Mouse (Mus musculus) intestine, postnatal 0 days (tissue): ENCODE data around the gene Lmcd1. TPM values are rescaled to one million over a fixed set of nuclear protein-coding genes. Genes with fewer than 3 reads are reported as not detected.
A peak's percentile ranks its signal among the peaks of the same experiment; 100 is the strongest.

Experiments used
- ATAC-seq: fragments of 200-750 bp; cut with Nextera tagmentation; 2 replicates; pipeline ENCODE4 v1.8.0; 2017; ENCODE audit warnings: mild to moderate bottlenecking, moderate TSS enrichment, moderate library complexity
- H3K27ac ChIP-seq: fragments of 300-500 bp; sonication (generic); 2 replicates; pipeline ENCODE4 v1.5.1; 2014; ENCODE audit warnings: mild to moderate bottlenecking, low read depth, low read length, moderate library complexity
- H3K27me3 ChIP-seq: fragments of 300-500 bp; sonication (generic); replicated peaks from 2 replicates; pipeline ENCODE4 v1.6.1; 2014; ENCODE audit warnings: low read length, mixed read lengths; ENCODE audit not compliant: control insufficient read depth, insufficient read depth
- H3K36me3 ChIP-seq: fragments of 300-500 bp; sonication (generic); 2 replicates; pipeline ENCODE4 v1.6.1; 2014; ENCODE audit warnings: mild to moderate bottlenecking, moderate library complexity; ENCODE audit not compliant: control insufficient read depth, insufficient read depth
- H3K4me1 ChIP-seq: fragments of 300-500 bp; sonication (generic); replicated peaks from 2 replicates; pipeline ENCODE4 v1.6.1; 2014; ENCODE audit warnings: antibody characterized with exemption, low read length, mixed read lengths; ENCODE audit not compliant: control insufficient read depth, insufficient read depth
- H3K4me2 ChIP-seq: fragments of 300-500 bp; sonication (generic); replicated peaks from 2 replicates; pipeline ENCODE4 v1.6.1; 2014; ENCODE audit warnings: low read depth, mild to moderate bottlenecking, moderate library complexity
- H3K4me3 ChIP-seq: fragments of 300-500 bp; sonication (generic); 2 replicates; pipeline ENCODE4 v1.5.1; 2014; ENCODE audit warnings: low read depth, low read length
- H3K9ac ChIP-seq: fragments of 300-500 bp; sonication (generic); 2 replicates; pipeline ENCODE4 v1.6.1; 2014; ENCODE audit warnings: mild to moderate bottlenecking, low read depth, low read length
- H3K9me3 ChIP-seq: fragments of 300-500 bp; sonication (generic); 2 replicates; pipeline ENCODE4 v1.6.1; 2016; ENCODE audit warnings: mixed run types; ENCODE audit not compliant: control insufficient read depth
- CTCF ChIP-seq: sonication (generic); IDR thresholded peaks from 2 replicates; pipeline ENCODE4 v1.5.1; 2016; ENCODE audit warnings: low read depth, mild to moderate bottlenecking, control low read depth, antibody characterized with exemption, moderate library complexity
- WGBS: fragments of 180-500 bp; shearing (Covaris S2); extraction: QIAGEN DNeasy Blood & Tissue Kit; methylation state at CpG from one replicate; pipeline ENCODE4 v1.1.7; 2014; 5-methylcytosine and 5-hydroxymethylcytosine counted together
- polyA plus RNA-seq: library from polyadenylated mRNA; unstranded; fragments of >200 nt; fragmentation: Nextera tagmentation; extraction: Ambion mirVana; gene quantifications from 2 replicates; pipeline ENCODE4 v1.2.1, GENCODE M21; 2015

Lmcd1 gene
- polyA plus RNA-seq, 1 experiment from 2014 or later = 8.0 TPM

DNA sequence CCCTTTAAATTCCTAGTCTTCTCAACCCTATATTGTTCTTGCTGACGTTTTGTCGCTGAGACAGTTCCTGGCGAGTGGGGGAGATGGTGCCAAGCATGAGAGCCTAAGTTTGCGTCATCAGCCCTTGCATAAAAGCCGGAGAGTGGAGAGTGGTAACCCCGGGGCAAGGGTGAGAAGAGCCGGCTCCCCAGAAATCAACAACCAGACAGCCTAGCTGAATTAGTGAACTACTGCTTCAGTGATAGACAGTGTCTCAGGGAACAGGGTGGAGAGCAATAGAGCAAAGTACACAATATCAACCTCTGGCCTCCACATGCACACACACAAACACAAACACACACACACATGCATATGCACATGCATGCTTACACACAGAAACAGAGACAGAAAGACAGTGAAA is 26.6 kb downstream of the Lmcd1 start:
- Histone ChIP-seq H3K4me2 (no peak overlapping the region), H3K4me3 (no peak overlapping the region), H3K27me3 (no peaks in the 10 kb centered on the region), H3K4me1 (0 out of 2 replicates have a peak, but pooled peaks cover 4% of the 10 kb centered on the region), H3K9me3 (no peaks in the 10 kb centered on the region), H3K9ac (no peak overlapping the region), H3K27ac (no peak overlapping the region), H3K36me3 (no peaks in the 10 kb centered on the region)
- no peak for TF ChIP-seq CTCF
- WGBS = 60% methylated on average over 7 of the region's 7 CpGs
- peak; percentile 67; the same call in 1 of the 2 replicates for ATAC-seq

DNA sequence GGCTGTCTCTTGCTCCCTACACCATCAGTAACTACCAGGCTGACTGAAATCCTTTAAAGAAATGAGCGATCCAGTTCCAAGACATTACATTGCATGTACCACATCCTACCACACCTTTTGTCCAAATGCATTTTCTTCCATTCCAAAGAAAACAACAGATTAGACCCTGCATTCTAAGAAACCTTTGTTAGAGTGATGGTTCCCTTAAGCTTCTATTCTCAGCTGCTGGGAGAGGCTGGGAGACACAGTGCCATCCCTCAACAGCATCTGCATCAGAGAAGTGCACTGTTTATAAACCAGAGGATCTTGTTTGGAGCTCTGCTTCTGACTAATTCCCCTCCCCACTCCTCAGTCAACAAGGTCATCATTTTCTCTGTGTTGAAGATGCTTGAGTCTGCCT is 27.1 kb downstream of the Lmcd1 start:
- 96% methylated on average over 1 of the region's 1 CpGs for WGBS
- H3K4me2 ChIP-seq = no peak overlapping the region
- no peaks in the 10 kb centered on the region for H3K36me3 ChIP-seq
- 0 out of 2 replicates have a peak, but pooled peaks cover 4% of the 10 kb centered on the region for H3K4me1 ChIP-seq
- TF ChIP-seq CTCF = no peak
- no peaks in the 10 kb centered on the region for H3K27me3 ChIP-seq
- H3K9ac ChIP-seq = no peak overlapping the region
- no peaks in the 10 kb centered on the region for H3K9me3 ChIP-seq
- no peak overlapping the region for H3K27ac ChIP-seq
- H3K4me3 ChIP-seq = no peak overlapping the region
- no peak for ATAC-seq

DNA sequence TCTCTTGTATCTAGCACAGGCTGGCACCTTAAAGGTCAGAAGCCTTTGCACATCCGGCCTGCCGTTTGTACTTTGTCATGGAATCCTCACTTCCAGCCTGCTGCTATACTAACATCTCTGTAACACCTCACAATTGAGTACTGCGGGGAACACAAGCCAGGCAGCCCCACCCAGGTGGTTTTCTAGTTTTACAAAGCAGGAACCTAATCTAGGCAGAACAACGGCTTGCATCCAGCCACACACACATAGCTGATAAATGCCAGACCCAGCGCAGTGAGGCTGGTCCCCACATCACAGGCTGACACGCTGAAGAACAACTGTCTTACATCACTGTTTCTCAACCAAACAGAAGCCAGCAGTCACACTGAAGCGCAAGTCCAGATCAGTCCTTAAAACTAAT is 28.7 kb downstream of the Lmcd1 start:
- Histone ChIP-seq H3K27me3 (no peaks in the 10 kb centered on the region), H3K9ac (no peak overlapping the region), H3K4me2 (no peak overlapping the region), H3K27ac (no peak overlapping the region), H3K36me3 (no peaks in the 10 kb centered on the region), H3K9me3 (no peaks in the 10 kb centered on the region), H3K4me1 (0 out of 2 replicates have a peak, but pooled peaks cover 4% of the 10 kb centered on the region), H3K4me3 (no peak overlapping the region)
- ATAC-seq = 0 out of 2 replicates have a peak, but pooled peaks have one; percentile 33
- TF ChIP-seq CTCF = no peak
- 60% methylated on average over 7 of the region's 7 CpGs for WGBS

DNA sequence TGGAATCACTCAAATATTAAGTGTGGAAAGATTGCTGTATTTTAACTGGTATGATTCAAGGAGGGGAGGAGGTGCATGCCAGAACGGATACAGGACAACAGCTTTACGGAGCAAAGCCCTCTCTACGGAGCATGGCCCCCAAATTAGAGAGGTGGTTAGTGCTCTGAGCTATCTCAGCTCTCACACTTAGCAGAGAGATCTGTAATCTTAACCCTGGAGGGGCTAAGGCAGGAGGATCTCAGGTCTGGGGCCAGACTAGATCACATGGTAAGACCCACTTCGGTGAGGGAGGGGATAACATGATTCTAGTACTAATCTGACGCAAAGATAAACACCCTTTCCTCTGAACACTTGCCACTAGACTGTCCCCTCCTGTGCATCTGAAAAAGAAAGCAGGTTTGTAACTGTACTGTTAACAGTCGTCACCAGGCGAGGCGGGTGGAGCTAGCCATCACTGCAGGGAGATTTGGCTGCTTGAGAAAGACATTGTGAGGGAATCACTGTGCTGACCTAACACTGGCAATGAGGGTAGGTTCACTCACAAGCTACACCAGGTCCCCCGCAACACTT is 29.3 kb downstream of the Lmcd1 start:
- ATAC-seq = no peak
- Histone ChIP-seq H3K27ac (no peak overlapping the region), H3K9ac (no peak overlapping the region), H3K27me3 (no peaks in the 10 kb centered on the region), H3K36me3 (no peaks in the 10 kb centered on the region), H3K4me3 (no peak overlapping the region), H3K4me2 (no peak overlapping the region), H3K9me3 (no peaks in the 10 kb centered on the region), H3K4me1 (0 out of 2 replicates have a peak, but pooled peaks cover 4% of the 10 kb centered on the region)
- WGBS = 81% methylated on average over 9 of the region's 9 CpGs
- TF ChIP-seq CTCF = no peak

DNA sequence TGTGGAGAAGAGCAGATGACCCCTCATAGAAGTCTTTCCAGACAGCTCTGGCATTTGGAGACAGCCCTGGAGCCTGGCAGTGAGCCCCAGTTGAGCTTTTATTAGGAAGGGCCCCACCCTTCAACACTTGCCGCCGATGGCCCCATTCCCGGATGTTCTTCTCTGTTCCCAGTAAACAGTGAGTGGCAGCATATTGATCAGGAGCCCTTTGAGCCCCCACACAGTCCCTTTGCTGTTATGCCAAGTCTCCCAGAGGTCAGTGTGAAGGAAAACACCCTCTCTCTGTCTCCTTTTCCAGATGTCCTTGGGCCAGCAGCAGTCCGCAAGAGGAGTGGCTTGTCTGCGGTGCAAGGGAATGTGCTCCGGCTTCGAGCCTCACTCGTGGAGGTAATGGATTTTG is 31.2 kb downstream of the Lmcd1 start:
- Histone ChIP-seq H3K36me3 (no peaks in the 10 kb centered on the region), H3K4me1 (0 out of 2 replicates have a peak, but pooled peaks cover 4% of the 10 kb centered on the region), H3K4me3 (no peak overlapping the region), H3K27me3 (no peaks in the 10 kb centered on the region), H3K27ac (no peak overlapping the region), H3K9ac (no peak overlapping the region), H3K9me3 (no peaks in the 10 kb centered on the region), H3K4me2 (no peak overlapping the region)
- 38% methylated on average over 8 of the region's 8 CpGs for WGBS
- ATAC-seq = no peak; the same call in 1 of the 2 replicates
- TF ChIP-seq CTCF = no peak

DNA sequence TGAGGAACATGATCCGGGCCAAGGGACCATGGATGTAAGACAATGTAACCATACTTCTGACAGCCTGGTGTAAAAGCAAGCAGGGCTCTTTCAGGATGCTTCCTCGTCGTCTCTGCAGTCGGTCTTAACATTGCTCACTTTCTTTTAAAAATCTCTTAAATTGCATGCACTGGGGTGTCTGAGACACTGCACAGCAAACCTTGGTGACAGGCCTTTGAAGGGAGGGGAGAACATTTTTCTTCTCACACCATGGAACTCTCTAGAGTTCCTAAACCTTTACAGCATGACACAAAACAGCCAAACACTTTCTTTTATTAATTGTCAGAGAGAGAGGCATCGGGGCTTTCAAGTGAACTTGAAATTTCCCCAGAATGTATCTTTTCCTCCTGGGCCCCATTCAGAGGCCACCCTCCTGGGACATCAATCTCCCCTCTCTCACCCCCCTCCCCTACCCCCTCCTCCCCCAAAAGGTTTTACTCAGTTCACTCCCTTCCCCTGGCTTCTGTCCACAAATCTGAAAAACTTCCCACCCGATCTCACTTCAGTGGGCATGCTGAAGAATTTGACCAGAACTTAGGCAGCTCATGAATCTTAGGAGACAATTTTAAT is 35.9 kb downstream of the Lmcd1 start:
- no peaks in the 10 kb centered on the region for H3K27me3 ChIP-seq
- H3K4me3 ChIP-seq = no peak overlapping the region
- no peak overlapping the region for H3K9ac ChIP-seq
- no peaks in the 10 kb centered on the region for H3K4me1 ChIP-seq
- H3K27ac ChIP-seq = no peak overlapping the region
- H3K4me2 ChIP-seq = no peak overlapping the region
- H3K9me3 ChIP-seq = no peaks in the 10 kb centered on the region
- TF ChIP-seq CTCF = no peak
- H3K36me3 ChIP-seq = no peaks in the 10 kb centered on the region
- 61% methylated on average over 6 of the region's 6 CpGs for WGBS
- ATAC-seq = no peak
